Mouse (Mus musculus): ENCODE data around the gene Catsperz. TPM values are rescaled to one million over a fixed set of nuclear protein-coding genes. Genes with fewer than 3 reads are reported as not detected.

Catsperz gene
- polyA plus RNA-seq, 1 experiment, result 0.28 TPM

DNA sequence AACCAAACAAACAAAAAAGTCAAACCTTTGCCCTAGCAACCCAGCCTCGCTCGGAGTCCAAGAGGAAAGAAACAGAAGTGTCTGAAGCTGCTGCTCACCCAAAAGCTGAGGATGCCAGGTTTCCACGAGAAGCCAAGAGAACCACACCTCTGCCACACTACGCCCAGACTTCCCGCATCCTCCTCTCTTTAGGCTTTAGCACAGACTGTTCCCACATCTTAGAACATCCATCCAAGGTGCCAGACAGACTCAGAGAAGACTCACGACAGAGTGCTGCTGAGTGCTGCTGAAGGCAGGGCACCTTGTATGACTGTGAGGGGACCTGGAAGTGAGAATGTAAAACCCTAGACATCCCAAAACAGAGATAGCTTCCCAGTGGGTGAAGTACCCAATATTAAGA, 49.3 kb downstream of the Catsperz start:
- H3K4me2 ChIP-seq (ENCODE audit: low read depth), result no peak overlapping the region
- no peak for TF ChIP-seq POLR2A (IDR thresholded peaks at IDR 0.05; ENCODE audit: insufficient read length, low read depth)
- TF ChIP-seq TCF12 (IDR thresholded peaks at IDR 0.05; ENCODE audit: insufficient read depth, poor library complexity, severe bottlenecking), result no peak
- no peak for TF ChIP-seq MAX (IDR thresholded peaks at IDR 0.05; ENCODE audit: low read depth)
- no peak for TF ChIP-seq CEBPB (IDR thresholded peaks at IDR 0.05; ENCODE audit: insufficient read depth, poor library complexity, severe bottlenecking)
- TF ChIP-seq SRF (IDR thresholded peaks at IDR 0.05; ENCODE audit: control insufficient read depth, insufficient read length, low read depth), result no peak
- no peak for TF ChIP-seq MYOG (IDR thresholded peaks at IDR 0.05; ENCODE audit: control insufficient read depth in 1 of 3, insufficient read depth in 1 of 3, insufficient read length in 2 of 3, low read depth in 2 of 3)
- TF ChIP-seq POLR2AphosphoS2 (IDR thresholded peaks at IDR 0.05; ENCODE audit: insufficient read length, low read depth), result no peak
- no peak for TF ChIP-seq E2F4 (IDR thresholded peaks at IDR 0.05; ENCODE audit: insufficient read depth)
- no peak for TF ChIP-seq TCF3 (IDR thresholded peaks at IDR 0.05; ENCODE audit: insufficient read length, low read depth)
- TF ChIP-seq USF1 (IDR thresholded peaks at IDR 0.05; ENCODE audit: low read depth), result no peak
- TF ChIP-seq REST (IDR thresholded peaks at IDR 0.05; ENCODE audit: insufficient read depth, insufficient read length), result no peak
- TF ChIP-seq MYOD1 (IDR thresholded peaks at IDR 0.05; ENCODE audit: control insufficient read depth in 1 of 3, insufficient read length in 2 of 3, low read depth in 2 of 3), result no peak
- no peak overlapping the region for H3ac ChIP-seq (ENCODE audit: control insufficient read depth, insufficient read length)
- no peaks in the 10 kb centered on the region for H3K79me2 ChIP-seq (ENCODE audit: control insufficient read depth, insufficient read depth)
- H3K4me3 ChIP-seq, result no peak overlapping the region
- H3K36me3 ChIP-seq (ENCODE audit: control insufficient read depth, insufficient read depth), result no peaks in the 10 kb centered on the region
- H3K27me3 ChIP-seq (ENCODE audit: control insufficient read depth, insufficient read depth, insufficient read length), result no peaks in the 10 kb centered on the region

DNA sequence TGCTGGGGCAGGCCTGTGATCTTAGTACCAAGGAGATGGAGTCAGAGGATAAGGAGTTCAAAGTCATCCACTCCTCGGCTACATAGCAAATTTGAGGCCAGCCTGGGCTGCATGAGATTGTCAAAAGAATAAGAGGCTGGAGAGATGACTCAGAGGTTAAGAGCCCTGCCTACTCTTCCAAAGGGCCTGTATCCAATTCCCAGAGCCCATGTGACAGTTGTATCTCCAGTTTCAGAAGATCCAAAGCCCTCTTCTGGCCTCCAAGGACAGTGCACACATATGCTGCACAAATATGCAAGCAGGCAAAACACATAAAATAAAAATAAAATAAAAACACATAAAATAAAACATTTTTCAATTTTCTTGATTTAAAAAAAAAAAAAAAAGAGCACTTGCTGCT, 50.9 kb downstream of the Catsperz start:
- Histone ChIP-seq H3ac (ENCODE audit: control insufficient read depth, insufficient read length) (no peak overlapping the region), H3K4me2 (ENCODE audit: low read depth) (no peak overlapping the region), H3K79me2 (ENCODE audit: control insufficient read depth, insufficient read depth) (no peaks in the 10 kb centered on the region), H3K36me3 (ENCODE audit: control insufficient read depth, insufficient read depth) (no peaks in the 10 kb centered on the region), H3K27me3 (ENCODE audit: control insufficient read depth, insufficient read depth, insufficient read length) (no peaks in the 10 kb centered on the region), H3K4me3 (no peak overlapping the region)
- TF ChIP-seq USF1 (IDR thresholded peaks at IDR 0.05; ENCODE audit: low read depth), result peak; percentile 60
- no peak for TF ChIP-seq POLR2A (IDR thresholded peaks at IDR 0.05; ENCODE audit: insufficient read length, low read depth)

DNA sequence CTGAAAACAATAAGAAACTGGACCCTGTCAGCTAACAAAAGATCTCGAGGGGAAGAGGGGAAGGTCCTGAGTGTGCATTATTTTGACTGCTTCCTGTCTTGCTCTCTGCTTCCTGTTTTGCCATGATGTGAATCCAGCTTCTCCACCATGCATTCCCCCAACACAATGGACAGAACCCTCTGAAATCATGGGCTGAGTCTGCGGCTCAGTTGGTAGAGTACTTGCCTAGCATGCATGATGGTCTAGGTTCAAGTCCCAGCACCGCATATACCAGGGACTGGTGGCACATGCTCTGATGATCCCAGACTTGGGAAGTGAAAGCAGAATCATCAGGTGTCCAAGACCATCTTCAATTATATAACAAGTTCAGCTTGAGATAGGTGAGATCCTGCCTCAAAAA, 52.5 kb downstream of the Catsperz start:
- TF ChIP-seq POLR2AphosphoS2 (IDR thresholded peaks at IDR 0.05; ENCODE audit: insufficient read length, low read depth) (no peak), CEBPB (IDR thresholded peaks at IDR 0.05; ENCODE audit: insufficient read depth, poor library complexity, severe bottlenecking) (no peak), MYOG (IDR thresholded peaks at IDR 0.05; ENCODE audit: control insufficient read depth in 1 of 3, insufficient read depth in 1 of 3, insufficient read length in 2 of 3, low read depth in 2 of 3) (no peak), REST (IDR thresholded peaks at IDR 0.05; ENCODE audit: insufficient read depth, insufficient read length) (no peak), MYOD1 (IDR thresholded peaks at IDR 0.05; ENCODE audit: control insufficient read depth in 1 of 3, insufficient read length in 2 of 3, low read depth in 2 of 3) (no peak), POLR2A (IDR thresholded peaks at IDR 0.05; ENCODE audit: insufficient read length, low read depth) (no peak), TCF12 (IDR thresholded peaks at IDR 0.05; ENCODE audit: insufficient read depth, poor library complexity, severe bottlenecking) (no peak), SRF (IDR thresholded peaks at IDR 0.05; ENCODE audit: control insufficient read depth, insufficient read length, low read depth) (no peak), E2F4 (IDR thresholded peaks at IDR 0.05; ENCODE audit: insufficient read depth) (no peak), TCF3 (IDR thresholded peaks at IDR 0.05; ENCODE audit: insufficient read length, low read depth) (no peak)
- no peak overlapping the region for H3K4me3 ChIP-seq
- no peaks in the 10 kb centered on the region for H3K27me3 ChIP-seq (ENCODE audit: control insufficient read depth, insufficient read depth, insufficient read length)
- no peak overlapping the region for H3ac ChIP-seq (ENCODE audit: control insufficient read depth, insufficient read length)
- H3K4me2 ChIP-seq (ENCODE audit: low read depth), result no peak overlapping the region
- no peaks in the 10 kb centered on the region for H3K79me2 ChIP-seq (ENCODE audit: control insufficient read depth, insufficient read depth)
- H3K36me3 ChIP-seq (ENCODE audit: control insufficient read depth, insufficient read depth), result no peaks in the 10 kb centered on the region

Other genes starting within 250 kb of the Catsperz start
- 47.6 TPM for gene Rps6ka4, start 84.7 kb downstream of the Catsperz start, polyA plus RNA-seq (2012; fragmentation: generic; extraction: Trizol)
- gene Ccdc88b, start 67.2 kb downstream of the Catsperz start, polyA plus RNA-seq (2012; fragmentation: generic; extraction: Trizol), result 0.23 TPM
- 281 TPM for gene Trmt112, start 15.7 kb downstream of the Catsperz start, polyA plus RNA-seq (2012; fragmentation: generic; extraction: Trizol)
- gene Prdx5, start 15.3 kb downstream of the Catsperz start, polyA plus RNA-seq (2012; fragmentation: generic; extraction: Trizol), result 276 TPM
- 52.7 TPM for gene Esrra, start 3.6 kb downstream of the Catsperz start, polyA plus RNA-seq (2012; fragmentation: generic; extraction: Trizol)
- 0.12 TPM for gene Kcnk4, start 9.1 kb upstream of the Catsperz start, polyA plus RNA-seq (2012; fragmentation: generic; extraction: Trizol)
- gene Bad, start 16.5 kb upstream of the Catsperz start, polyA plus RNA-seq (2012; fragmentation: generic; extraction: Trizol), result 76.1 TPM
- 39.9 TPM for gene Gpr137, start 17.1 kb upstream of the Catsperz start, polyA plus RNA-seq (2012; fragmentation: generic; extraction: Trizol)
- gene Ppp1r14b, start 49.6 kb upstream of the Catsperz start, polyA plus RNA-seq (2012; fragmentation: generic; extraction: Trizol), result 1,032 TPM
- gene Plcb3, start 51.1 kb upstream of the Catsperz start, polyA plus RNA-seq (2012; fragmentation: generic; extraction: Trizol), result 34.3 TPM
- gene Fkbp2, start 55.1 kb upstream of the Catsperz start, polyA plus RNA-seq (2012; fragmentation: generic; extraction: Trizol), result 96.8 TPM
- 49.2 TPM for gene Vegfb, start 62.3 kb upstream of the Catsperz start, polyA plus RNA-seq (2012; fragmentation: generic; extraction: Trizol)
- 28.5 TPM for gene Dnajc4, start 67.2 kb upstream of the Catsperz start, polyA plus RNA-seq (2012; fragmentation: generic; extraction: Trizol)
- gene Nudt22, start 70.7 kb upstream of the Catsperz start, polyA plus RNA-seq (2012; fragmentation: generic; extraction: Trizol), result 27.0 TPM
- gene Trpt1, start 70.8 kb upstream of the Catsperz start, polyA plus RNA-seq (2012; fragmentation: generic; extraction: Trizol), result 9.2 TPM
- 0.34 TPM for gene Fermt3, start 94.1 kb upstream of the Catsperz start, polyA plus RNA-seq (2012; fragmentation: generic; extraction: Trizol)
- 223 TPM for gene Stip1, start 114.6 kb upstream of the Catsperz start, polyA plus RNA-seq (2012; fragmentation: generic; extraction: Trizol)
- 82.4 TPM for gene Macrod1, start 131.4 kb upstream of the Catsperz start, polyA plus RNA-seq (2012; fragmentation: generic; extraction: Trizol)
- 1.2 TPM for gene Flrt1, start 180.3 kb upstream of the Catsperz start, polyA plus RNA-seq (2012; fragmentation: generic; extraction: Trizol)